Mouse (Mus musculus) retina, postnatal 7 days (tissue): ENCODE measurements at regions not wholly inside any gene's neighbourhood (a gene's known extent, or its start where the extent isn't known, plus 50 kb on each side); places are given as distances from the start of the nearest gene placed in this dataset.
"Not testable (repeated sequence)": the region's sequence is repeated elsewhere in the genome, so short reads cannot be mapped to it uniquely, and the experiment has no call there.

ENCODE experiments used
- DNase-seq: peaks from one replicate; pipeline ENCODE4 v3.0.0-alpha.2; 2012; ENCODE audit warnings: low read depth, low spot score

DNA sequence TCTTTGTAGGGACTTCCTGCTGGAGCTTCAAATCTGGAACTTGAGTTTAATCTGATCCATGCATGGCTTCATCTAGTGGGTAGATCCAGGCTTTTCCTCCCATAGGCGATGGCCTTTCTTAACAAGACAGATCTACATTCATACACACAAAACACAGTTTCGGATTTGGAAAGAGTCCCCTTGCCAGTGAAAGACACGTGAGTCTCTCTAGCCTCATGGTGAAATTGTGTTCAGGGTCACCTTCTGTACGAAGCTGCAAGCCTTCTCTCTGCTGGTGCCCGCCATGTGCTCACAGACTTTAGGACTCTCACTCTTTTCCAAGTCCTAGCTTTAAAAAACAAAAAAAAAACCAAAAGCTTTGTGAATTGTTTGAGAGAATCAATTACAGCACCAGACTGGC is 51.4 kb upstream of the Dlx2 start:
- DNase-seq, result no peak

DNA sequence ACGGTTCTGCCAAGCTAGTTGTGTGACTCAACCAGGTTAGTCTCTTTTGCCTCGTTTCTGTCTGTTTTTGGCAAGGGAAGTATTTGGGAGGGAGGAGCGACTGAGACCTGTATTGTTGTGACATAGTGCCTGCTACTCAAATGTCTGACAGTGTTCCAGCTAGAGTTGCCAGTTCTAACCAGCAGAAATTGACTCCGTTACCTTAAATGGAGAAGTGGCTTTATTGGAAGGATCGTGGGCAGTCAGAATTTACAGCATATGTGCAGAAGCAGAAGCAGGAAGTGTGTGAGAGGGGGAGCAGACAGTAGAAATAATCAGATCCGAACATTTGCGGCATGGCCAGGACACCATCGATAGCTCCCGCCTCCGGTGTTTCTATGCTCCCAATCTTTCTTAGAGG is 51.8 kb upstream of the Dlx2 start:
- DNase-seq, result no peak

GRCm38 (mm10) chr2:71598778-71599177 is 52.2 kb upstream of the Dlx2 start:
- peak; percentile 77 for DNase-seq

DNA sequence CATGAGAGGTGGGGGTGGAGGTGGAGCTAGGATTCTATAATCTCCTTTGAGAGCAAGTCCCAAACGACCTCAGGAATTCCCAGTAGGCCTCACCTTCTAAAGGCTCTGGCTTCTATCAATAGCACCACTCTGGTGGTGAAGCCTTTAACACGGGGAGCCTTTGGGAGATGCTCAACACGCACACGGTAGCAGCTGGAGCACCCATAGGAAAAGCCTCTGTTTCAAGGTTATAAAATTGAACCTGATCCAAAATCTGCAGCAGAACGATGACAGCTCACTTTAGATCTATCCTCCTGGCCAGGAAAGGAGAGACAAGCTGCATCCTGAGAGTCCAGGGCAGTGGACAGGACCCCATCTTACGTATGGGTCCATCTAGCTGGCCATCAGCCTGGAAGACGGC is 53.7 kb upstream of the Dlx2 start:
- DNase-seq, result no peak

DNA sequence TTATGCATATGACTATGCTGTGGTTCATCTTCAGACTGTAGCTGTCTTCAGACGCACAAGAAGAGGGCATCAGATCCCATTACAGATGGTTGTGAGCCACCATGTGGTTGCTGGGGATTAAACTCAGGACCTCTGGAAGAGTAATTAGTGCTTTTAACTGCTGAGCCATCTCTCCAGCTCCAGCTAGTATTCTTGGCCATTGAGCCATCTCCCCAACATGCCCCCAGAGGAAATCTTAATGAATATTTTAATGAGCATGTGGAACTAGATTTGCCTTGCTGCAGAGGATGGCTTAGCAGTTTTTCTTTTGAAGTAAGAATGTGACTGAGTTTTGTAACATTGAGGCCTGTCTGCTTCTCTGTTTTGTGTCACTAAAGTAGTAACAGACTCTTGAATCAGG is 54.4 kb upstream of the Dlx2 start:
- DNase-seq, result no peak

DNA sequence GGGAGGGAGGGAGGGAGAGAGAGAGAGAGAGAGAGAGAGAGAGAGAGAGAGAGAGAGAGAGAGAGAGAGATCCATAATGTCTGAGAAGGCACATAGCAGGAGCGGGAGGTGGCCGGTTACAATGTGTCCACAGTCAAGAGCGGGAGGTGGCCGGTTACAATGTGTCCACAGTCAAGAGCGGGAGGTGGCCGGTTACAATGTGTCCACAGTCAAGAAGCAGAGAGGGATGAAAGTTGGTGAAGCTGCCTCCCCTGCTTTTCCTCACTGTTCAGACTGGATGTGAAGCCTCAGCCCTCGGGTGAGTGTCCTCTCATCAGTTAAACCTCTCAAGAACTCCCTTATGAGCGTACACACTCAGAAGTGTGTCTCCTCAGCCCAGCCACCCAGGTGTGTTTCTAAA is 57.2 kb upstream of the Dlx2 start:
- not testable (repeated sequence) for DNase-seq

- DNase-seq, result no peak
Observed at GRCm38 (mm10) chr2:71605606-71606005, 59.1 kb upstream of the Dlx2 start.

- DNase-seq, result no peak
Observed at GRCm38 (mm10) chr2:71607087-71607502, 60.5 kb upstream of the Dlx2 start.

GRCm38 (mm10) chr2:71613216-71613615 is 66.7 kb upstream of the Dlx2 start:
- DNase-seq, result no peak

DNA sequence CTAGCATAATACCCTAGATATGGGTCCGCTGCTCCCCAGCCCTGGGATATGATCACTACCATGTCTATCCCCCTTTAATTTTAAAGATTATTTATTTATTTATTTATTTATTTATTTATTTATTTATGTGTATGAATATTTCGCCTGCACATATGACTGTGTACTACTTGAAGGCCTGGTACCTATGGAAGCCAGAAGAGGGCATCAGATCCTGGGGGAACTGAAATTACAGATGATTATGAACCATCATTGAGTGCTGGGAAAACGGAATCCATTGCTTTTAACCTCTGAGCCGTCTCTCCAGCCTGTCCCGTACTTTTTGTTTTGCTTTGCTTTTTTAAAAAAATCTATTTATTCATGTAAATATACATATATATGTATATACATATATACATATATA is 70.0 kb upstream of the Dlx2 start:
- DNase-seq, result no peak

DNA sequence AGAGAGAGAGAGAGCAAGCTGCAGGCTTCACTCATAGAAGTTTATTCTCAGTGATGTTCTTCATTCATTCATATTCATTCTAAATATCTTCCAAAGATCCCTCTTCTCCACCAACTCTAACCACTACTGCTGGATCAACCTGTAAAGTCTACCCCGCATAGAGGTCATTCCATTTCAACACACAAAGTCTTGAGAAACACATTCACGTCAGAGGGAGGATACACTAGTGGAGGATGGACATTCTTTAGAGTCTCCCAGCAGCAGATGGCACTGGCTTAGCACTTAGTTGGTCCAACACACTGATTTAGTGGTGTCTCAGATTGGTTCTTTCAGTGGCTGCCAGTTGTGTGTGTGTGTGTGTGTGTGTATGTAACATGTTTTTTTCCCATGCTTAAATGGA is 74.9 kb upstream of the Dlx2 start:
- DNase-seq, result no peak

GRCm38 (mm10) chr2:71622532-71623099 is 76.1 kb upstream of the Dlx2 start:
- no peak for DNase-seq

DNA sequence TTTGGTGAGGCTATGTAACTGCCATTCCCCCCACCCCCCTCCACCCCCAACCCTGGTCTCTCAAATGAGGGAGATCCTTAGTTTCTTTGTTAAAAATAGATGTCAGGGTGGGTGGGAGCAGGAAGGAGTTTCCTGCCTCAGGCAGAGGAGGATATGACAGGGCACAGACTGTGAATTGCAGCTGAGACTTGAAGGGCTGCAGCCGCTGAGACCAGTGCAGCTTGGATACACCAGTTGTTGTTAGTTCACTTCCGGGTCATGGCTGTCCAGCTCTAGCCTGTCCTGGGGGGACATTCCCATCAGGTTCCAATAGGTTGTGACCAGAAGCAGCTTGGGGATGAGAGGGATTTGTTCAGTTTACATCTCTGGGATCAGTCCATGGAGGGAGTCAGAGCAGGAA is 76.6 kb upstream of the Dlx2 start:
- DNase-seq, result no peak

GRCm38 (mm10) chr2:71625298-71625902 is 78.8 kb upstream of the Dlx2 start:
- no peak for DNase-seq

DNA sequence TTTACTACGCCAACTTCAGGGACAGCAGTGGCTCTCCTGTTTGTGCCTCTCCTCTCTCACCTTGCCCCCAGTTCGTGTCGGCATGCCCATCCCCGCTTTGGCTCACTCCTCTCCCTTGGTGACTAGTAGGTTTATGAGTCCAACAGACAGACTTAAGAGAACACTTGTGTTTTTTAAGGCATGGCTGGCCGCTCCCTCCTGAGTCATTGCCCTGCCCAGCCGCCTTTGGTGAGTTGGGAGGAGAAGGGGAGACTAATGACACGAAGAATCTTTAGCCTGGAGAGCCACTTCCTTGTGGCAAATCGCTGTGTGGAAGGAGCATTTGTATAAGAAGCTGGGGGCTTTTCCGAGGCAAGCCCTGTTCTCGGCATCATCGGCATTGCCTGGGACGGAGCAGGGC is 79.8 kb upstream of the Dlx2 start:
- DNase-seq, result no peak

DNA sequence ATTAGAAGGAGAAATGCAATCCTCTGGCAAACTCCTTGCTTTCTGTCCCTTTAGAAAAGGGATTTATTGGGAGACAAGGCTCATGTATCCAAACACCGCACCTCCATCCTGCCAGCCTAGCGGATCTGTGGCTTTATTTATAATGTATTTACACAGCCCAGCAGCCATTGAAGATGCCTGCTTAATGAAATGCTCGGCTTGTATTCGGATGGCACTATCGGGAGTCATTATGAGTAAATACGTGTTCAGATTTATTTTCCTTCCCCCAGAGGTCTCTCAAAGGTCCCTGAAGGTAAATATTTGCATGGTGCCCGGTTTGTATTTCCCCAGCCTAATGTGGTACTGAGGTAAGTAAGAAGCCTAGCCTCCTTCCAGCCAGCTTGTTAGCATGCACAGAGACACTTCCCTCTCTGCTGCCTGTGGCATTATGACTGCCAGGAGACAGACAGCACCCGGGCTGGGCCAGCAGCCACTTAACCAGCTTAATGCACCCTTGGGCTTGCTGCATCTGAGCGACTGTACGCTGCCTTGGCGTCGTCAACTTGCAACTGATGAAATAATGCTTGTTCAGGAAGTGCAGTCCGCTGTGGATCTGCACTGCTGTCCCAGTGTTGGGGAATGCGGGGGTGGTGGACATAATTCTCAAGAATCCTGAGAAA is 80.7 kb upstream of the Dlx2 start:
- DNase-seq, result no peak

- no peak for DNase-seq
Observed at GRCm38 (mm10) chr2:71628821-71629220, 82.3 kb upstream of the Dlx2 start.

DNA sequence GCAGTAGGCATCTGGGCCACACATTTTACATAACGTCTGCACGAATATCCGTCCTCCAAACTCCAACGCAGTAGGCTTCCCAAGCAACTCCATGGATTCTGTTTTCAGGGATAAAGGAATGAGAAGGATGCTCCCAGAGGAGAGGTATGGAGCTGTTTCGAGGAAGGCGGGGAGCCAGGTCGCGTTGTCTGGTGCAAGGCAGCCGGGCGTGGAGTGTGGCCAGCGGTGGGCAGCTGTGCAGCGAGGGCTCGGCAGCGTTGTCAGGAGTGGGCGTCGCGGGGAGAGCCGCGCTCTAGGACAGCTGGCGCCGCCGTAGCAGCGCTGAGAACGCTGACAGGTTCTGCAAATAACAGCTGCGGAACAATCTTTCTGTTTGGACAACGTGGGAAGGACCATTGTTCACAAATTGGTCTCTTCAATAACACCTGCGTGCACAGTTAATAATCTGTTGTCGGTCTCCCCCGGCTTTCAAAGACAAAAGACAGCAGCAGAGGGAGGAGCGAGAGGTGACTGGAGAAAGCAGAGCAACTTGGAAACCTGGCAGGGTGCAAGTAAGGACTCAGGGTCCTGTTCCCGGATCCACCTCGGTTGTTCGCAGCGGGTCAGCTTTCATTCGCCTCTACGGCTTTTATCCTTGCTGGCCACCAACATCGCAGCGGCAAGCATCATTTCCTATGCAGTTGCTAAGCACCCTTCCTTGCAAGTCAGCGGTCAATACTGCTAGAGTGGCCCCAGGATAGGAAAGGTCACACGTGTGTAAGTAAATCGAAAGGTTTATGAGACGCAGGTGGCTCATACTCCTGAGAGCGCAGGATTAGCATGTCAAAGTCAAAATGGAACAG is 83.0 kb upstream of the Dlx2 start:
- DNase-seq, result no peak

DNA sequence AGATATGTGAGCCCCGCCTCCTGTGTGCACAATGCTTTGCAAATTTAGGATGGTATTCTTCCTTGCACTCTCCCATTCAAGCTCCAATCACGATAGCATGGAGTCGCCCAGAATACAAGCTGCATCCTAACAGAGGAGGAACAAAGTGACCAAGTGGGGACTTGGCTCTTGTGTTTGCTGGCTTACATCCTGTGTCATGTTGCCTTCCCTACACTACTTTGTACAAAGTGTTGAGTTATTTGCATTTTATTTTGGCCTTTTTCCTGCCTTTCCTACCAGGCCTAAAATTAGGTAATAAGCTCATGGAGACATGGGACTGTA is 83.5 kb upstream of the Dlx2 start:
- no peak for DNase-seq

GRCm38 (mm10) chr2:71633471-71633870 is 86.9 kb upstream of the Dlx2 start:
- no peak for DNase-seq

GRCm38 (mm10) chr2:71634471-71634870 is 87.9 kb upstream of the Dlx2 start:
- DNase-seq, result no peak

GRCm38 (mm10) chr2:71636134-71636533 is 89.6 kb upstream of the Dlx2 start:
- DNase-seq, result no peak

GRCm38 (mm10) chr2:71636590-71636989 is 90.0 kb upstream of the Dlx2 start:
- DNase-seq, result no peak
